Mouse (Mus musculus) urinary bladder, postnatal 36 days (tissue): Measurements from ENCODE around the gene Cpn1.
"Not testable (repeated sequence)": the region's sequence is repeated elsewhere in the genome, so short reads cannot be mapped to it uniquely, and the experiment has no call there.

Experiments
- DNase-seq, 2 experiments: peaks; one replicate each; pipeline ENCODE4 v3.0.0; 2022; ENCODE audit warnings: low spot score in 2 of 2, mixed read lengths in 1 of 2

Gene Cpn1

DNA sequence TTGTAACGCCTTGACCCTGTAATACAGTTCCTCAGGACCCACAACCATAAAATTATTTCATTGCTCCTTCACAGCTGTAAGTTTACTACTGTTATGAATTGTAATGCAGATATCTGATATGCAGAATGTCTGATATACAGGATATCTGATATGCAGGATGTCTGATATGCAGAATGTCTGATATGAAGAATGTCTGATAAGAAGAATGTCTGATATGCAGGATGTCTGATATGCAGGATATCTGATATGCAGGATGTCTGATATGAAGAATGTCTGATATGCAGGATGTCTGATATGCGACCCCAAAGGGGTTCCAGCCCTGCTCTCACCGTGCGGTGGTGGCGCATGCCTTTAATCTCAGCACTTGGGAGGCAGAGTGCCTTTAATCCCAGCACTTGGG is 4.4 kb downstream of the Cpn1 start:
- no peak for DNase-seq

DNA sequence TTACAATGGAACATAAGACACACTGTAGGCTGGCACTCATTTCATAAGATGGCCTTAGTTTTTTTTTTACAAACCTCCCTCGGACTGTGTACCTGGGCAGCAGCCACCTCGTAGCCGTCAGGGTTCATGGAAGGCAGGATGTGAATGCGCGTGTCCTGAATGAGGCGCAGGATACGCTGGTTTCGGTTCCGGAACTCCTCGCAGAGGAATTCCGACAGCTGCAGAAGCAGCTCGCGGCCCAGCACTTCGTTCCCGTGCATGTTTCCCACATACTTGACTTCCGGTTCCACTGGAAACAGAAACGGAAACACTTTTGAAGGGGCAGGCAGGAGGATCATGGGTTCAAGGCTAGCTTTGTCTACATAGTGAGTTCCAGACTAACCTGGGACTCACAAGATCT is 5.6 kb downstream of the Cpn1 start:
- no peak for DNase-seq

DNA sequence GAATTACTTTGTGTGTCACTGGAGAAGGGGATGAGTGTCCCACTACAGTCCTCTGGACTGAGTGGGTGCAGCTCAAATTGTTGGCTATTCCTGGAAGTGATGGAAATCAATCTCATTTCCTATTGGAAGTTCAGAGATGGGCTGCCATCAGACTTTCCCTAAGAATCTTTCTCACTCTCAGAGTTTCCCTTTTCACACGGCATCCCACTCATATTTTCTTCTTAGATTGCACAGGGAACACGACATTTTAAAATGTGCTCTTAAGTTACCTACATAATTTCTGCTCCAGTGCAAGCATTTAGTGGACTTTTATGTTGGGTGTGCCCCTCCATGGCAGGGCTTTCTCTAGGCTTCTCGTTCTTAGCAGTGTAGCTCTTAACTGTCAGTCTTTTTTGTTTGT is 8.6 kb downstream of the Cpn1 start:
- DNase-seq, result no peak

DNA sequence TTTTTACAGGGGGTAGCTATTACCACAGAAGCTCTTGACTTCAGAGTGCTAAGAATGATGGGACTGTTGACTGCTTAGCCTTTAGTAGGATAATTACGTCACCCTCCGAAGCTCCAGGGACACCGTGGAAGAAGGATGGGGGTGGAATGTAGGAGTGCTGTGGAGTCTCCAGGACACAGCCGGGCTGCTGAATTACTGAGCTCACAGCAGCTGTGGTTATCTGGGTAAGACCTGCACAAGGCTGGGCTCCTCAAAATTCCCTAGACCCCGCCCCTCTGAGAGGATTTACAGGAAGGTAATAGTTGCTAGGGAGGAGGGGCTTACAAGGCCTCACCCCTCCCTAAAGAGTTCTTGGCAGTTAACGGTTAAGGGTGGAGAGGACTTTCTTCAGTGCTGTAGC is 9.7 kb downstream of the Cpn1 start:
- DNase-seq, result no peak

DNA sequence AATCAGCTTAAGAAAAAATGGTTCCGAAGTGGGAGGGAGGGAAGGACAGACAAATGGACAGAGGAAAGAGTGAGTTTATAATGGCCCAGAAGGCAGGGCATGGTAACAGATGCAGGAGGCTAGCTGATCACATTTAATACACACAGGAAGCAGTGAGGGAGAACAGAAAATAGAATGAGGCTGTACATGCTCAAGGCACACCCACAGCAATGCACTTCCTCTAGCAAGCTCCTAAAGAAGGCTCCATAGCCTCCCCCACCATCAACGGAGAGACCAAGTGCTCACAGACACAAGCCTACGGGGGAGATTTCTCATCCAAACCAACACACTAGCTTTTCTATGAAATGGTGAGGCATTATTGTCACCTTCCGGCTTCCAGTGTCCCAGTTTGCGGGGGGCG is 12.1 kb downstream of the Cpn1 start:
- no peak for DNase-seq

DNA sequence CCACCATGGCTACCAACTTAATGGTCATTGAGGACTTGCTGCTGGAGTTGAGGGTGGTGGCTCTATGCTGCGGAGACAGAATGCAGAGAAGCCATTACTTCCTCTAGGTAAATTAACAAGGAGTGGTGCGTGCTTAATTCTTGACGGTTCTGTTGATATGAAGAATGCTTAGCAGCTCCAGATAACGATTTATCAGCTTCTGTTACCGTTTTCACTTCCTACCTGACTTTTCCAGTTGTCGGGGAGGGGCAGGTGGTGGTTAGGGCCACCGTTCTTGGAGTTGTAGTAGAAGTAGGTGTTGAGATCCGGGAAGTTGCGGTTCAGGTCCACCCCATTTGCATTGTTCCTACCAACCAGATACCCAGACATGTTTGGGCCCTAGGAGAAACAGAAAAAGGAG is 12.6 kb downstream of the Cpn1 start:
- no peak for DNase-seq

DNA sequence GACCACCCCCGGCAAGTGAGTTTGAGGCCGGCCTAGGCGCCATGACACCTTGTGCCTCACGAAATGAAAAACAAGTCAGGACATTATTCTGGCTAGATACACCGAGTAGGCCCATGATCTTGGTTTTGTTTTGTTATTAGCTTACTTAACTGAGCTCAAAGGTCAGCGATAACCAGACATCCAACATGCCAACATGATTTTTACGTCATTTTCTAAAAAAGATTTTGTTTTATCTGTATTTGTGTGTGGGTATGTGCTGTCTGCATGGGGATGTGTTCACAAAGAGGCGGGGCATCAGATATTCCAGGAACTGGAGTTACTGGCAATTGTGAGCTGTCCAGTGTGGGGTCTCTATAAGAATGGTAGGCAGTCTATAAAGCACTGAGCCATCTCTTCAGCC is 14.2 kb downstream of the Cpn1 start:
- no peak for DNase-seq

DNA sequence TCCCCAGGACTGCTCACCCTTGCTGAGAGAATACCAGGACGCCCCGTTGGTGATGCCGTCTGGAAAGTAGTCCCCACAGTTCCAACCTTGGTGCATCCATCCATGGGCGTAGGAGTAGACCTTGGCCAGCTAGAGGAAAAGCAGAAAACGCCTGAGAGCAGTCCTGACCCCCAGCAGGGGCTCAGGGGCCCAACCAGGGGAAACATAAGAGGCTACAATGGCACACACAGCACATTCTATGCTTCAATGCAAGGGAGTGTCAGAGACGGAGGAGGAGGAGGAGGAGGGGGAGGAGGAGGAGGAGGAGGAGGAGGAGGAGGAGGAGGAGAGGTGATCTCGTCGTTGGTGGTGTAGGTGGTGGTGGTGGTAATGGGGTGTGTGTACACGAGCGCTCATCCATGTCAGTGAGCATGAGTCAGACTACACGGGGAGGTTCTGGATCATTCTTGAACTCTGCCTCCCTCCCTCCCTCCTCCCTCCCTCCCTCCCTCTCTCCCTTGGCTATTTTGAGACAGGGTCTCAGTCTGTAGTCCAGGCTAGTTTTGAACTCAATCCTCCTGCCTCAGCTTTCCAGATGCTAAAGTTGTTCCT is 17.8 kb downstream of the Cpn1 start:
- no peak for DNase-seq

DNA sequence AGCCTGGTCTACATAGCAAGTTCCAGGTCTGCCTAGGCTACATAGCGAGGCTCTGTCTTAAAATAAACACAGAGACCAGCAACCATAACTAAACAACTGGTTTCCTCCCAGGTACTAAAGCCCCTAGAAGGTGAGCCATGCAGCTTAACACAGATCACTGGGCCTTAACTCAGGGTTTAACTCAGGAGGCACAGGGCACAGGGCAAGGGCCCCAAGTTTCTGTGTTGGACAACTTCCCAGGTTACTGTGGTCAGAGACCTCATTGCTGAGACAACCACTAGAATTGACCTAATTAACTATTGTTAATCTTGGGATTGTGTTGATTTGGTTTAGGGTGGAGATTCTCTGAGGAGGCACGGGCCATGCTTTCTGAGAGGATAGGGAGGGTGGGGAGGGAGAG is 19.9 kb downstream of the Cpn1 start:
- no peak for DNase-seq

DNA sequence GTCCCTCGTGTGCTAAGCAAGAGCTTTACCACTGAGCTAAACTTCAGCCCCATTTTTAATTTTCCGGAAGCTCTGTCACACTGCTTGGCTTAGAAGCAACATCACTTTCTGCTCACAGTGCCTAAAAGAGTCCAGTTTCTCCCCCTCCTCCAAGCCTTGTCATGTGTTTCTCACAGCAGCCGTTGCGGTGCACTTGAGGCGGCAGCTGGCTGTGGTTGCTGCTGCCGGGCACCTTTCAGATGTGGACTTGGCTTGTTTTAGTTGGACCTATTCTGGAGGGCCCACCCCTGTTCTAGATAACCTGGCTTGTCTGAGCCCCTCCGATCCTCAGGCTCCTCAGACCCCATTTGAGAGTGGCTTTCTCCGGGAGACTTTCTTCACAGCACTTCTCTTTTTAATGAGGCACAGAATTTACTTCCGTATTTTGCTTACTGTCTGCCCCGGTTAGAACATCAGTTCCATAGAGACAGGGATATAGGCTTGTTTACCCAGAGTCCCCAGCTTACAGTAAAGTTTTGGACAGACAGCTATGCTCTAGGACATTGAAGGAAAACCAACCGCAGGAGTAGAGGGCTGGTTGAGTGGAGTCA is 20.8 kb downstream of the Cpn1 start:
- no peak for DNase-seq

DNA sequence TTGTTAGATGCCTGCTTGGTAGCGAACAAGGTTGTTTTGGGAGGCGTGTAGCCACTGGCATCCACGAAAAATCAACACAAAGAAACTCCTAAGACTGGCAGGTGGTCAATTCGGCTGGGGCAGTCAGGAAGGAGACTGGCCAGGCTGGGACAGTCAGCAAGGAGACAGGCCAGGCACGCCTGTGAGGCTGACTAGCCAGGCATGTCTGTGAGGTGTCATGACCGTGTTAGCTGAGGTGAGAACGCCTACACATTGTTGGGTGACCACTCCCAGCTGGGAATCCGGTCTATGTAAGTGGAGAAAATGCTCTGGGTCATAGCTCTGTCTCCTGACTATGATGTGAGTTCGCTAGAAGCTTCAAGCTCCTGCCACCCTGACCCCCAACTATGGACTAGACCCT is 23.6 kb downstream of the Cpn1 start:
- DNase-seq, result no peak

DNA sequence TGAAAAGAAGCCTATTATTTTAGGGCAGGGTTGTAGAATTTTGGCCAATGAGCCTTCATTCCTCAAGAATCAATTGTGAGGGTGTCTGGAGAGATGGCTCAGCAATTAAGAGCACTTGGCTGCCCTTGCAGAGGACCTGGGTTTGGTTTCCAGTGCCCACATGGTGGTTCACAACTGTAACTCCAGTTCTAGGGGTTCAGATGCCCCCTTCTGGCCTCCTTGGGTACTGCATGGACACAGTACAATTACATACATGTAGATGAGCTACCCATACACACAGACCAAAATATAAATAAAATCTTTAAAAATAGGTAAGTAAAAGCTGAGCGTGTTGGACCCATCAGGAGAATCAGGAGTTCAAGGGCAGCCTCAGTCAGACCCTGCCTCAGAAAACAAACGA is 25.2 kb downstream of the Cpn1 start:
- no peak for DNase-seq

DNA sequence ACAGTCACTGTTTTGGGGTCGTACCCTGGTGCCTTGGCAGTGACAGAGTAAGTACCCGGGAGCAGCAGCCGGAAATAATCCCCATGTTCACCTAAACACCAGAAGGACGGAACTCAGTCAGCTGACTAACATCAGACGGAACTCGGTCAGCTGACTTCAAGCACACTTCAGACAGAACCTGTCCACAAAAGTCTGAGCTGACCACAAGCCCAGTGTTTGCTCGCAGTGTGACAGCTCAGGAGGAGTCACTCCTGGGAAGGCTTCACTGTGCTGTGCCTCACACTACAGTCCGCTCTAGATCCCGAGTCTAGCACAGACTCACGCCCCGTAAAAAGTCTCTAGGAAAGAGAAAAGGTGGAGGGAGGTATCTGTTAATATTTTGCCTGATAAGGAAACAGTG is 26.3 kb downstream of the Cpn1 start:
- no peak for DNase-seq

DNA sequence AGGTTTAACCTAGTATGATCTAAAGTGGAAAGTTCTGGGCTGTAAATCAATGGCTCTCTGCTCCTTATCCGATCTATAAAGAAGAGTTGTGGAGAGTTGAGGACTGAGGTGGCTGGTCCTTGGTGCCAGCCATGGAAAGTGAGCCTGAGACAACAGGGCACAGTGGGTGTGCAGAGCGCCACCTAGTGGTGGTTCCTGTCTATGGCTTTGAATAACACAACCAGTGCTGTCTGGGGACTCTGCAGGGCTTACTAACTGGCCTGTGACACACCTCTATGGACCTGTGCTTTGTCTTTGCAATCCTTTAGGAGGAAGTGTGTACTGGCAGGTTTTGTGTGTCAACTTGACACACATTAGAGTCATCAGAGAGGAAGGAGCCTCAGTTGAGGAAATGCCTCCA is 27.2 kb downstream of the Cpn1 start:
- peak; percentile 72 to 76 for DNase-seq

DNA sequence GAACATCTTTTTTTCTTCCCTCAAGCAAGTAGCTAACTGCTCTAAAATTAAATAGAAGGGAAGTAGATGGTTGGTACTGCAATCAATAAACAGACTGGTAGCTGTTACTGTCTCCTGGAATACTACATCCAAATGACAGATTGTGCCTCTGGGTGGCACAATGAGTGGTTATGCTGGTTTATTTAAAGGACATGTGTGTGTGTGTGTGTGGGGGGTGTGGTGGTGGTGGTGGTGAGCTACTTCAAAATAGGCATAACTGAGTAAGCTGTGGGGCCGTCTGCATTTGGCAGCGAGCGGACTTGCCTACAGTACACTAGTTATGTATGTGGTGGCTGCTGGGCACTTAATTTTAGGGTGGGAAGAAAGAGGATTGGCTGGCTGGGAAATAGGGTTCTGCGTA is 28.5 kb downstream of the Cpn1 start:
- no peak for DNase-seq

DNA sequence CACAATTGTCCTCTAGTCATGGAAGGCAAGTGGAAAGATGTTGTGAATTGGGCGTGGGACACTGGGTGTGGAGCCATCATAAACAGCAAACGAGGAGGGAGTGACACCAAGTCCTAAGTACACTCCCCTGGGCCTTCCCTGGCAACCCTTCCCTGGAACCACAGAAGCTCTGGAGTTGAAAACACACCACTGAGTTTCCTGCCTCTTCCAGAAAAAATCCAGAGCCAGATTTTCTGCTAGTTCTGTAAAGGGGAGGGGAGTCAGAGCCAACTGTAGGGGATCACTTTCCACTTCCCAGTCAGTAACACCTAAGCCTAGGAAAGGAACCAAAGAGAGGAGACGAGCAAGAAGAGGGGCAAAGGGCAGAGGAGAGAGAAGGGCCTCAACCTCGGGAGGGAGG is 29.0 kb downstream of the Cpn1 start:
- no peak for DNase-seq

DNA sequence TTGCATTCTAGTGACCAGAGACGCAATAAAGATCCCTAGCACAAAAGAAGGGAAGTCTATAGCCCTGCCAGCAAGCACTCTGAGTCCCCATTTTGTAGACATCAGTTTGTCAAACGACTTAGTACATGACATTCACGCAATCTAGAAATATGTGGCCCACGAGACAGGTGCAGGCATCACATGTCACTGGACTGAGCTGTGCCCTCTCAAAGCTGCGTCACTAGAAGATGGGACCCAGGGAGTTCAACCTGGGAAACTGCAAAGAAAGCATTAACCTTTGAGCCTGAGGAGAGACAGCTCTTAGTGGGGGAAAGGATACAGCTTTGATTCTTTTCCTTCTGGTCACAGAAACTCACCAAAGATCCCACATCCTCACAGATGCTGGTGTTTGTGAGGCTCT is 31.1 kb downstream of the Cpn1 start:
- DNase-seq, result no peak

DNA sequence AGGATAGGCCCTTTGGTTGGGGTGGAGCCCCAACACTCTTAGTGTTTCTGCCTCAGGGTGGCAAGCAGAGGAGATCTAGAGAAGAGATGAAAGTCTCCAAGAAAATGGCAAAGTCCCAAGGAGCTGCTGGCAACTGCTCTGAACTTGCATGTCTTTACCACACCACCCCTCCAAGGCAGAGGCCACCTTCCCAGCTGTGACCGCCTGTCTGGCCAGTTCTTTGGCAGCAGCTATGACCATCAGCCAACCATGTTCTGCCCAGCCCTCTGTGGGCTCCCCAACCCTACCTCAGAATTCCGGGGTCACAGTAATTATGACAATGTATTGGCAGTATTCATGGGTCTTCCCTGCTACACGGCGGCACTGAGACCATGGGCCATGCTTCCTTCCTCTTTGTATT is 31.5 kb downstream of the Cpn1 start:
- DNase-seq, result no peak

DNA sequence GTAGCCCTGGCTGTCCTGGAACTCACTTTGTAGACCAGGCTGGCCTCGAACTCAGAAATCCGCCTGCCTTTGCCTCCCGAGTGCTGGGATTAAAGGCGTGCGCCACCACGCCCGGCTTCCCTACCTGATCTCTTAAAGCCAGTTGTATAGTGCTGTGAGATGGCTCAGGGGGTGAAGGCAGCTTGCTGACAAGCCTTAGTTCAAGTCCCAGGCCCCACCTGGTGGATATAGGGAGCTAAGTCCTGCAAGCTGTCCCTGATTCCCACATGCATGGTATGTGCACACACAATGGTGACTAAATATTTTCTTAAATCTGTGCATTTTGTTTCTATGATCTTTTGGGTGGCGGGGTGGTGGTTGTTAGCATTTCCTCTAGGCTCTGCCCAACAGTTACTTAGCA is 33.4 kb downstream of the Cpn1 start:
- not testable (repeated sequence) for DNase-seq

DNA sequence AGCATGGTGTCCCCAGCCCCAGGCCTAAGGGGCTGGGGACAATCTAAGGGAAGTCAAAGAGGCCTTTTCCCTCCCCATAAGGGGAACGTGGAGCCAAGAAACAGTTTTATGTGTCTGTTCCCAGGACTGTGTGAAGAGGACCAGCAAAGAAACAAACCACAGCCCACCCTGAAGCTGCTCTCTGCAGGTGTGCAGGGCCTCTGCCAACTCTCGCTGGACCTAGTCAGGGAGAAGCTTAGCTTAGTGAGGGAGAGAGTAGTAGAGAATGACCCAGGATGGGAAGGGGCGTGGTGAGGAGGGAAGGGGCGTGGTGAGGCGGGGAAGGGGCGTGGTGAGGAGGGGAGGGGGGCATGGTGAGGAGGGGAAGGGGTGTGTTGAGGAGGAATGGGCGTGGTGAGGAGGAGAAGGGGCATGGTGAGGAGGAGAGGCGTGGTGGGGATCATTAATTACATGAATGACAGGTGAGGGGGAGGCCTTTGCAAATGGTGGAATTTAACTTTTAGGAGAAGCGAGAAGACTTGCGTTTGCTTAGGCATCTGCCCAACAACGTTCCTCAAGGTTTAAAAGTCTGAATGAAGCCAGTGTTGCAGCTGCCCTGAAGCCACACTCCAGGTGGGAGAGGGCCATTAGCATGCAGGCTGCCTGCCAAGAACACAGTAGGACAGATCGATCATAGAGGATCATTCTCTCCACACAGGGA is 37.1 kb downstream of the Cpn1 start:
- DNase-seq, result no peak

DNA sequence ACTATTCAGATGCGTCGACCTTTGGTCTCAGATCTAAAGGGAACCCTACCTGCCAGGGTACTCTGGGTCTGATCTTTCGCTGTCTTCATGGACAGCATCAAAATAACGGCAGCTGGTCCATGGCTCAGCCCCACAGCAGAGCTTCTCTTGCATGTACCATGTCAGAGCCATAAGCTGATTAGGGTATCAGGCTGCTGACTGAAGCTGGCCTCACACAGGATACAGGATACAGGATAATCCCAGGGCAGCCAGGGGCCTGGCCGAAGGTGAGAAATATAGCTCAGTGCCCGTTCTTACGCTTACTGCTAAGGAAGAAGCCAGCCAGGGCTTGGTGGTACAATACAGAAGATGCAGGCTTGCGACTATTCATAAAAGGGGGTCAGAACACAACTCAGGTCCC is 41.8 kb downstream of the Cpn1 start:
- no peak for DNase-seq

DNA sequence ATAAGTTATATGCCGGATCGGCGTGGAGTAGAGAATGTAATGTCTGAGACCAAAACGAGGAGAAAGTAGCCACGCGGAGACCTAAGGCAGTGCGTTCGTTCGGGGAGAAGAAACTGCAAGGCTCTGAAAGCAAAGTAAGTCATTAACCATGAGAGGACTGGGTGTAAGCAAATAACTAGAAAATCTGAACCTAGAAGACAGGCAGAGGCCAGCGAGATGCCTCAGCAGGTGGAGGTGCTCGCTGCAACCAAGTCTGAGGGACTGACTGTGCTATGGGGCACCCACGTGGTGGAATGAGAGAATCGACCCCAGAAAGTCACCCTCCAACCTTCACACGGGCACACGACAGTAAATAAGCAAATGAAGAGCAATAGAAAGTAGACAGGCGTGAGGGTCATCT is 43.3 kb downstream of the Cpn1 start:
- no peak for DNase-seq

DNA sequence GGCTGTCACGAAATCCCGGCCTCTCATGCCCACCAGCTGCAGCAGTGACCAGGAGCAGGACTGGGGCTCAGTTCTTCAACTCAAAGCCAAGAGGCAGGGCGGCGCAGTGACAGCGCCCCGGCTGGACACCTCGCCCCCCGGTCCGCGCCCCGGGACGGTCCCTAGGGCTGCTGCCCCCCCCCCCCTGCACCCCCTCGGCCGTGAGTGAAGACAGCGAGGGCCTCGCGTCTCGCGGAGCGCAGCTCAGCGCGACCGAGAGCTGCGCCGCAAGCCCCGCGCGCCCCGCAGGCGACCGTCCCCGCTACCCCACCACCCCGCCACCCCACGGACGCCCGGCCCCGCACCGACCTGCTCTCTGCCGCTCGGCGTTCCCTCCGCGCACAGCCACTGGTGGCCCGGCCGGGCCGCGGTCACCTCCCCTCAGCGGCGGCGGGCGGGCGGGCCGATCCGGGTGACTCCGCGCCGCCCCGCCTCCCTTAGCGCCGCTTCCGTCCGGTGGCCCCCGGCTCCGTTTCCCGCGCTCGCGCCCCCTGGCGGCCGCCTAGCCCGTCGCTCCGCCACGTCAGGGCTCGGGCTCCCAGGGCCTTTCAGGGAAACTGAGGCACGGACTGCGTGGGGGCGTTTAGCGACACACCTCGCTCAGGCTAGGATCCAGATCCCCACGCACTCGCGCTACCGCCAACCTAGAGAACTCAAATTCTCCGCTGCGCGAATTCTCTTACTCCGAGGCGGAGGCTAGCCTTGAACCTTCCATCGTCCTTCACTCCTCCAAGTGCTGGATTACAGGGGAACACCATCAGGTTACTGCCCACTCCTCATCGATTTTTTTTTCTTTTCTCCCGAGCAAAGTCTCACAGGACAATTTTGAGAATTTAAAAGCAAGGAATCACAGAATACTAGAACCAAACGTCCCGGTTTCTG is 46.3 kb downstream of the Cpn1 start, which contains the start of gene Dnmbp:
Gene Dnmbp (minus strand): TSS at position 423 of the 921 bp plus-strand sequence.
- peak; percentile 74 to 85 for DNase-seq
